Comparison of ENCODE assay signal across 10 mouse cellular contexts in genomic region chr19:4456227-4456626, GRCm38 (mm10). TPM values are rescaled to one million over a fixed set of nuclear protein-coding genes. Genes with fewer than 3 reads are reported as not detected.
DNase-seq lines count a peak whose midpoint lies in the region; ATAC-seq and TF ChIP-seq lines count a peak whose summit lies in the region.
"Had no signal": no experiment of that assay in that cellular context is flagged by ENCODE, and none has a peak within 500 bp of the region (broad histone marks: within the 10 kb centered on the region; RNA-seq: fewer than 3 reads in every experiment).

No protein-coding gene starts in this region.

- H3K9me3 ChIP-seq in E14TG2a.4 (ENCODE audit: low read length), result no peaks in the 10 kb centered on the region
- H3K9me3 ChIP-seq: embryonic facial prominence, embryonic 12.5 days had no signal

- peak; percentile 51 to 74 for DNase-seq in heart, postnatal 10 days
- no peak for DNase-seq in heart, adult 9 months (ENCODE audit: low spot score in 2 of 2)
- peak; percentile 17 for DNase-seq in brain, embryonic 14.5 days (ENCODE audit: low read depth)
- peak; percentile 46 to 75 for DNase-seq in layer of hippocampus, postnatal 25 days (ENCODE audit: extremely low spot score in 1 of 2, low spot score in 1 of 2)
- peak; percentile 68 for DNase-seq in naive thymus-derived CD4-positive, alpha-beta T cell, adult 2 months (ENCODE audit: low read depth)
- DNase-seq in thymus, postnatal 14 days, result peak; percentile 64

- peak; percentile 96 for TF ChIP-seq CTCF in E14TG2a.4 (conservative IDR thresholded peaks at IDR 0.05; ENCODE audit: low read length)
- TF ChIP-seq CTCF in brain, embryonic 14.5 days (IDR thresholded peaks at IDR 0.05; ENCODE audit: borderline replicate concordance, extremely low read depth, insufficient read depth, insufficient read length), result peak; percentile 63; the same call in 1 of the 2 replicates

- H3K4me3 ChIP-seq in E14TG2a.4 (replicated peaks; ENCODE audit: low read length), result no peak overlapping the region; the same call in 1 of the 2 replicates
- H3K4me3 ChIP-seq: embryonic facial prominence, embryonic 12.5 days had no signal

- H3K27me3 ChIP-seq in E14TG2a.4 (ENCODE audit: insufficient read depth, low read length), result peaks cover 9% of the 10 kb centered on the region
- H3K27me3 ChIP-seq: embryonic facial prominence, embryonic 12.5 days had no signal

- intact Hi-C loops in heart, postnatal 10 days (cut with DNase I), result no loop called here

- H3K4me1 ChIP-seq in E14TG2a.4 (replicated peaks; ENCODE audit: low read depth, low read length), result peaks cover 27% of the 10 kb centered on the region

- no peaks in the 10 kb centered on the region for H3K36me3 ChIP-seq in E14TG2a.4 (ENCODE audit: insufficient read depth, low read length)
- H3K36me3 ChIP-seq: embryonic facial prominence, embryonic 12.5 days had no signal

- TF ChIP-seq POLR2A in brain, embryonic 14.5 days (IDR thresholded peaks at IDR 0.05; ENCODE audit: borderline replicate concordance, extremely low read depth, insufficient read depth, insufficient read length, poor library complexity, severe bottlenecking), result no peak

- ATAC-seq in erythroid progenitor cell, adult 5-6 weeks (replicated peaks; ENCODE audit: low FRiP score, poor library complexity, severe bottlenecking), result peak; percentile 81

RNA-seq across cellular contexts. Expression of gene Rhod, which starts 17.0 kb away (rescaled TPM):
- 10 to 100 TPM in 1 of 2 experiments, 1 to 10 TPM in 1; 8.5 to 10.6 TPM for total RNA-seq in heart, postnatal 10 days (2021)
- 4.2 and 5.2 TPM in 2 replicates for polyA plus RNA-seq in brain, embryonic 14.5 days (2012; rRNA removed)
- total RNA-seq in erythroid progenitor cell, adult 5-6 weeks (2015; ENCODE audit: low replicate concordance), result not detected in 2 replicates
- total RNA-seq in erythroid progenitor cell, adult 5-6 weeks (2017; ENCODE audit: low replicate concordance), result not detected in 2 replicates
- total RNA-seq in layer of hippocampus, postnatal 25 days (2021), result 1 to 10 TPM in 1 of 2 experiments, under 1 TPM in 1; 0.87 to 1.2 TPM

RNA-seq across cellular contexts. Expression of gene Syt12, which starts 21.0 kb away (rescaled TPM):
- total RNA-seq in heart, postnatal 10 days (2021), result 1 to 10 TPM in 1 of 2 experiments, under 1 TPM in 1; 0.47 to 2.7 TPM
- 1.7 and 2.9 TPM in 2 replicates for polyA plus RNA-seq in brain, embryonic 14.5 days (2012; rRNA removed)
- not detected in 2 replicates for total RNA-seq in erythroid progenitor cell, adult 5-6 weeks (2015; ENCODE audit: low replicate concordance)
- total RNA-seq in erythroid progenitor cell, adult 5-6 weeks (2017; ENCODE audit: low replicate concordance), result not detected in 2 replicates
- total RNA-seq in layer of hippocampus, postnatal 25 days (2021), result 10 to 100 TPM; 29.5 to 31.8 TPM

RNA-seq across cellular contexts. Expression of gene 2010003K11Rik, which starts 42.2 kb away (rescaled TPM):
- total RNA-seq in heart, postnatal 10 days (2021), result 1 to 10 TPM in 1 of 2 experiments, under 1 TPM in 1; 0.30 to 1.0 TPM
- polyA plus RNA-seq in brain, embryonic 14.5 days (2012; rRNA removed), result 0.08 TPM in 1 of 2 replicates, not detected in the other
- not detected in 2 replicates for total RNA-seq in erythroid progenitor cell, adult 5-6 weeks (2015; ENCODE audit: low replicate concordance)
- total RNA-seq in erythroid progenitor cell, adult 5-6 weeks (2017; ENCODE audit: low replicate concordance), result not detected in 2 replicates
- total RNA-seq in layer of hippocampus, postnatal 25 days (2021), result not detected
- total RNA-seq: layer of hippocampus, postnatal 36 days had no signal
- polyA plus RNA-seq: embryonic facial prominence, embryonic 12.5 days had no signal

RNA-seq across cellular contexts. Expression of gene Pcx, which starts 54.0 kb away (rescaled TPM):
- total RNA-seq in heart, postnatal 10 days (2021), result 10 to 100 TPM in 1 of 2 experiments, 1 to 10 TPM in 1; 7.1 to 22.9 TPM
- 12.4 and 19.4 TPM in 2 replicates for polyA plus RNA-seq in brain, embryonic 14.5 days (2012; rRNA removed)
- total RNA-seq in erythroid progenitor cell, adult 5-6 weeks (2015; ENCODE audit: low replicate concordance), result 21.6 and 42.8 TPM in 2 replicates
- 40.8 and 44.3 TPM in 2 replicates for total RNA-seq in erythroid progenitor cell, adult 5-6 weeks (2017; ENCODE audit: low replicate concordance)
- 10 to 100 TPM; 66.6 to 70.6 TPM for total RNA-seq in layer of hippocampus, postnatal 25 days (2021)

RNA-seq across cellular contexts. Expression of gene Kdm2a, which starts 58.1 kb away (rescaled TPM):
- 10 to 100 TPM; 50.4 to 54.4 TPM for total RNA-seq in heart, postnatal 10 days (2021)
- 86.9 and 88.9 TPM in 2 replicates for polyA plus RNA-seq in brain, embryonic 14.5 days (2012; rRNA removed)
- 40.7 and 74.2 TPM in 2 replicates for total RNA-seq in erythroid progenitor cell, adult 5-6 weeks (2015; ENCODE audit: low replicate concordance)
- 79.4 and 114 TPM in 2 replicates for total RNA-seq in erythroid progenitor cell, adult 5-6 weeks (2017; ENCODE audit: low replicate concordance)
- 10 to 100 TPM; 70.6 to 85.0 TPM for total RNA-seq in layer of hippocampus, postnatal 25 days (2021)

Comparison
In these comparisons a context has a peak if more than half of its experiments do, and no peak if none do; other contexts are left out.
1. DNase-seq: peak in heart, postnatal 10 days (2 of 2), brain, embryonic 14.5 days (single experiment), layer of hippocampus, postnatal 25 days (2 of 2), naive thymus-derived CD4-positive, alpha-beta T cell, adult 2 months (single experiment) and thymus, postnatal 14 days (single experiment); none in heart, adult 9 months (0 of 2).
2. RNA of gene Rhod, which starts 17.0 kb away (total RNA-seq): 8.5 to 10.6 TPM in heart, postnatal 10 days; 0.87 to 1.2 TPM in layer of hippocampus, postnatal 25 days and not detected in erythroid progenitor cell, adult 5-6 weeks; every median in the first group is over 4 times any median in the second.
3. RNA of gene Syt12, which starts 21.0 kb away (total RNA-seq): 29.5 to 31.8 TPM in layer of hippocampus, postnatal 25 days; 0.47 to 2.7 TPM in heart, postnatal 10 days and not detected in erythroid progenitor cell, adult 5-6 weeks; every median in the first group is over 4 times any median in the second.